Mouse (Mus musculus) lung, adult 2 months (tissue): ENCODE measurements around the gene Ankrd65.

Experiments
- CTCF ChIP-seq: fragments of 200-500 bp; IDR thresholded peaks from 2 replicates; pipeline ENCODE4 v1.5.1; 2011; ENCODE audit warnings: mild to moderate bottlenecking, low read length, control low read depth; ENCODE audit not compliant: insufficient read depth
- POLR2A ChIP-seq: fragments of 200-500 bp; IDR thresholded peaks from 2 replicates; pipeline ENCODE4 v1.6.1; 2011; ENCODE audit warnings: low read depth, mild to moderate bottlenecking, control low read depth, low read length, borderline replicate concordance; ENCODE audit errors: extremely low read depth

- no peak for TF ChIP-seq POLR2A
- TF ChIP-seq CTCF: no peak
These were observed 17.5 kb upstream of the Ankrd65 start for GRCm38 (mm10) chr4:155772786-155773185.
